Mouse (Mus musculus) lung, embryonic 15.5 days (tissue): ENCODE measurements around the gene Yrdc. TPM values are rescaled to one million over a fixed set of nuclear protein-coding genes. Genes with fewer than 3 reads are reported as not detected.
A peak's percentile ranks its signal among the peaks of the same experiment; 100 is the strongest.

Experiments used
- ATAC-seq: fragments of 200-750 bp; cut with Nextera tagmentation; 2 replicates; pipeline ENCODE4 v1.8.0; 2017; ENCODE audit warnings: moderate number of reproducible peaks, borderline replicate concordance; ENCODE audit not compliant: low FRiP score, low TSS enrichment; ENCODE audit errors: extremely low read depth
- H3K27ac ChIP-seq: fragments of 300-500 bp; sonication (generic); 2 replicates; pipeline ENCODE4 v1.5.1; 2015; ENCODE audit warnings: moderate library complexity, mild to moderate bottlenecking, inconsistent platforms
- H3K27me3 ChIP-seq: fragments of 300-500 bp; sonication (generic); 2 replicates; pipeline ENCODE4 v1.6.1; 2015; ENCODE audit warnings: inconsistent platforms
- H3K36me3 ChIP-seq: fragments of 300-500 bp; sonication (generic); 2 replicates; pipeline ENCODE4 v1.6.1; 2015; ENCODE audit warnings: inconsistent platforms
- H3K4me1 ChIP-seq: fragments of 300-500 bp; sonication (generic); 2 replicates; pipeline ENCODE4 v1.6.1; 2015; ENCODE audit warnings: inconsistent platforms
- H3K4me2 ChIP-seq: fragments of 300-500 bp; sonication (generic); 2 replicates; pipeline ENCODE4 v1.6.1; 2015; ENCODE audit warnings: inconsistent platforms, mild to moderate bottlenecking, moderate library complexity
- H3K4me3 ChIP-seq: fragments of 300-500 bp; sonication (generic); 2 replicates; pipeline ENCODE4 v1.5.1; 2015; ENCODE audit warnings: mild to moderate bottlenecking, inconsistent platforms
- H3K9ac ChIP-seq: fragments of 300-500 bp; sonication (generic); 2 replicates; pipeline ENCODE4 v1.6.1; 2015; ENCODE audit warnings: inconsistent platforms
- H3K9me3 ChIP-seq: fragments of 300-500 bp; sonication (generic); 2 replicates; pipeline ENCODE4 v1.6.1; 2016; ENCODE audit warnings: inconsistent platforms
- WGBS: fragments of 180-500 bp; shearing (Covaris S2); methylation state at CpG from one replicate; pipeline ENCODE4 v1.1.7; 2015; 5-methylcytosine and 5-hydroxymethylcytosine counted together
- polyA plus RNA-seq: library from polyadenylated mRNA; unstranded; fragments of >200 nt; fragmentation: Nextera tagmentation; extraction: Ambion mirVana; gene quantifications from 2 replicates; pipeline ENCODE4 v1.2.1, GENCODE M21; 2015

Gene Yrdc
- polyA plus RNA-seq, 1 experiment from 2014 or later, result 40.5 TPM

DNA sequence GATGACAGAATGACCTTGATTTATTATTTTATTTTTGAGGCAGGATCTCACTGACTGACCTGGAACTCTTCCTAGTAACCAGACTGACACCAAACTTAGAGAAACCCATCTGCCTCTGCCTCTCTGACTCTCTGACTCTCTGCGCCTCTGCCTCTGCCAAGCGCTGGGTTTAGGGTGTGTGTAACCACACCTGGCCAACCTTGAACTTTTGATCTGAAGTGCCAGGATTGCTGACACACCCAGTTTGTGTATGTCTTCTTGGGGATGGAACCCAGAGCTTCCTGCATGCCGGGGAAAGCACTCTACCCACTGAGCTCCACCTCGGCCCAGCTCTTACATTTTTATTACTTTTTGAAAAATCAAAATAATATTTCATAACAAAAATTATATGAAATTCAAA is 31.6 kb upstream of the Yrdc start:
- ATAC-seq, result no peak
- Histone ChIP-seq H3K4me2 (no peak overlapping the region), H3K9ac (no peak overlapping the region), H3K4me1 (peaks cover 7% of the 10 kb centered on the region; the same call in 1 of the 2 replicates), H3K9me3 (no peaks in the 10 kb centered on the region), H3K27me3 (no peaks in the 10 kb centered on the region), H3K36me3 (peaks cover 7% of the 10 kb centered on the region; the same call in 1 of the 2 replicates), H3K27ac (no peak overlapping the region), H3K4me3 (no peak overlapping the region)
- WGBS, result 96% methylated on average over 4 of the region's 4 CpGs

- H3K36me3 ChIP-seq, result peaks cover 35% of the 10 kb centered on the region
These were observed 25.5 kb upstream of the Yrdc start for GRCm38 (mm10) chr4:124824967-124825366.

DNA sequence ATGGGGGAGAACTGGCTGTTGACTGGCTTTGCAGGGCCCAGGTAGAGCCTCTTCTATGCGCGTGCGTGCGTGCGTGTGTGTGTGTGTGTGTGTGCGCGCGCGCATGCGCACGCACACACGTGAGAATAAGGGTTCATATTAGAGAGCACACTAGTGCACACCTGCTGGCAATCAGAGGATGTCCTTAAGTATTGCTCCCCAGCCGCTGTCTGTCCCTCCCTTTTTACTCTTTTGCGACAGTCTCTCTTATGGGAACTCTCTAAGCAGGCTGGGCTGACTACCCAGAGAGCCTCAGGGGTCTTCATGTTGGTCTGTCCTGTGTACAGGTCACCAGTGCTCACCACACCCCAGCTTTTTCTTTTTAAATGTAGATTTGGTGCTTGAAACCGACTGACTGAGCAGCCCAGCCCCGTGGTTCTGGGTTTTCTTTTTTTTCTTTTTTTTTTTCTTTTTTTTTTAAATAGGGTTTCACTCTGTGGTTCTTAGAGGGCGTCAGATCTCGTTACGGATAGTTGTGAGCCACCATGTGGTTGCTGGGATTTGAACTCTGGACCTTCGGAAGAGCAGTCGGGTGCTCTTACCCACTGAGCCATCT is 25.0 kb upstream of the Yrdc start:
- Histone ChIP-seq H3K9ac (no peak overlapping the region), H3K9me3 (no peaks in the 10 kb centered on the region), H3K4me2 (no peak overlapping the region), H3K27me3 (no peaks in the 10 kb centered on the region), H3K27ac (no peak overlapping the region), H3K36me3 (peaks cover 35% of the 10 kb centered on the region), H3K4me3 (no peak overlapping the region), H3K4me1 (no peaks in the 10 kb centered on the region)
- 95% methylated on average over 21 of the region's 21 CpGs for WGBS
- no peak for ATAC-seq

More at GRCm38 (mm10) chr4:124824967-124825366, 25.5 kb upstream of the Yrdc start:
- Histone ChIP-seq H3K4me3 (no peak overlapping the region), H3K9me3 (no peaks in the 10 kb centered on the region), H3K4me1 (no peaks in the 10 kb centered on the region), H3K4me2 (no peak overlapping the region), H3K9ac (no peak overlapping the region), H3K27me3 (no peaks in the 10 kb centered on the region), H3K27ac (no peak overlapping the region)
- no peak for ATAC-seq
- 95% methylated on average over 6 of the region's 6 CpGs for WGBS

- no peaks in the 10 kb centered on the region for H3K27me3 ChIP-seq
These were observed 20.8 kb upstream of the Yrdc start for GRCm38 (mm10) chr4:124829671-124830070.

DNA sequence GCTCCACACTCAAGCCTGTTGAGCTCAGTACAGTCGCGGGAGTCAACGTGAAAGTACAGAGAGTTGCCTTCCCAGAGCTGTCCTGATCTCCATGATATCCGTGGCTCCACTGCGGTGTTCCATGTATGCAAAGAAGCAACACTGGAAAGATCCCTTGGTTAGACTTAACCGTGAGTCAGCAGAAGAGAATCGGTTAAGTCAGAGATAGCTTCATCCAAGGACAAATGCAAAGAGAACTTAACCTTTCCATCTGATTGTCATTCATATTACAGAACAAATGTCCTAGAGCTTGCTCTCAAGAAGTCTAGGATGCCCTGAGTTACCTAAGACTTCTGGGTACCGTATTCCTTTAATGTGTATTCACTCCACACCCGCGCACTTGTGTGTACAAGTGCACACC is 17.7 kb upstream of the Yrdc start:
- Histone ChIP-seq H3K9ac (no peak overlapping the region), H3K4me1 (no peaks in the 10 kb centered on the region), H3K9me3 (no peaks in the 10 kb centered on the region), H3K36me3 (peaks cover 19% of the 10 kb centered on the region; the same call in 1 of the 2 replicates), H3K27ac (no peak overlapping the region), H3K27me3 (no peaks in the 10 kb centered on the region), H3K4me2 (no peak overlapping the region), H3K4me3 (no peak overlapping the region)
- WGBS, result 93% methylated on average over 10 of the region's 10 CpGs
- ATAC-seq, result no peak

More at GRCm38 (mm10) chr4:124829671-124830070, 20.8 kb upstream of the Yrdc start:
- H3K9me3 ChIP-seq, result no peaks in the 10 kb centered on the region
- no peak overlapping the region for H3K9ac ChIP-seq
- no peak for ATAC-seq
- no peak overlapping the region for H3K27ac ChIP-seq
- whole genome bisulfite sequencing, result 61% methylated on average over 5 of the region's 5 CpGs
- H3K4me3 ChIP-seq, result no peak overlapping the region
- H3K4me2 ChIP-seq, result no peak overlapping the region
- peaks cover 37% of the 10 kb centered on the region for H3K36me3 ChIP-seq
- H3K4me1 ChIP-seq, result no peaks in the 10 kb centered on the region

- Histone ChIP-seq H3K4me1 (no peaks in the 10 kb centered on the region), H3K4me3 (no peak overlapping the region), H3K27me3 (no peaks in the 10 kb centered on the region), H3K9me3 (no peaks in the 10 kb centered on the region), H3K27ac (no peak overlapping the region), H3K4me2 (no peak overlapping the region), H3K9ac (no peak overlapping the region), H3K36me3 (peaks cover 42% of the 10 kb centered on the region)
- no peak for ATAC-seq
- 83% methylated on average over 14 of the region's 14 CpGs for WGBS
These were observed 12.3 kb upstream of the Yrdc start for GRCm38 (mm10) chr4:124838035-124838700.

GRCm38 (mm10) chr4:124840998-124841397 is 9.5 kb upstream of the Yrdc start:
- H3K9ac ChIP-seq, result no peak overlapping the region
- H3K36me3 ChIP-seq, result peaks cover 42% of the 10 kb centered on the region
- H3K4me2 ChIP-seq, result no peak overlapping the region
- WGBS, result 93% methylated on average over 1 of the region's 1 CpGs
- H3K4me1 ChIP-seq, result no peaks in the 10 kb centered on the region
- H3K27me3 ChIP-seq, result no peaks in the 10 kb centered on the region
- no peaks in the 10 kb centered on the region for H3K9me3 ChIP-seq
- H3K27ac ChIP-seq, result no peak overlapping the region
- ATAC-seq, result no peak
- no peak overlapping the region for H3K4me3 ChIP-seq

DNA sequence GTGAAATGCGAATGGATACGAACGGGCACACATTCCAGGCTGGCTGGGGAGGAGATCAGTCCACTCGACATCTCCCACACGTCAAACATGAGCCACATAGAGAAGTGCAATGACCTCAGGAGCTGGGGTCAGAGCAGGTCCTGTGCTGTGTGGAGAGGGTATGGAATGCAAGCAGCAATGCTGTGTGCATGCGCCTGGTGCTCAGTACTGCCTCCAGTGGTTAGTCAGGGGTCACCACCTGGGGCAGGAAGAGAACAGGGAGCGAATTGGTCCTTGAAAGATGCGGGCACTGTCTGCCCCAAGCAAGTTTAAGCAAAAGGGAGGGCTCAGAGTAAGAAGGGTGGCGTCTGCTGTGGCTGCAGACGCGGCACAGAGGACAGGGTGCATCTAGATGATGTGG is 7.0 kb upstream of the Yrdc start:
- H3K9me3 ChIP-seq, result no peaks in the 10 kb centered on the region
- no peak overlapping the region for H3K4me2 ChIP-seq
- H3K36me3 ChIP-seq, result peaks cover 33% of the 10 kb centered on the region
- H3K27ac ChIP-seq, result no peak overlapping the region
- H3K27me3 ChIP-seq, result no peaks in the 10 kb centered on the region
- 54% methylated on average over 11 of the region's 11 CpGs for WGBS
- H3K9ac ChIP-seq, result no peak overlapping the region
- ATAC-seq, result 0 out of 2 replicates have a peak, but pooled peaks have one; percentile 30
- H3K4me1 ChIP-seq, result peaks cover 6% of the 10 kb centered on the region
- no peak overlapping the region for H3K4me3 ChIP-seq

GRCm38 (mm10) chr4:124847573-124847972 is 2.9 kb upstream of the Yrdc start:
- Histone ChIP-seq H3K4me1 (peaks cover 24% of the 10 kb centered on the region), H3K9ac (no peak overlapping the region), H3K9me3 (no peaks in the 10 kb centered on the region), H3K4me3 (no peak overlapping the region), H3K27ac (no peak overlapping the region), H3K27me3 (no peaks in the 10 kb centered on the region), H3K4me2 (no peak overlapping the region), H3K36me3 (0 out of 2 replicates have a peak, but pooled peaks cover 4% of the 10 kb centered on the region)
- ATAC-seq, result no peak
- 16% methylated on average over 8 of the region's 8 CpGs for WGBS

GRCm38 (mm10) chr4:124849631-124850260 is 733 bp upstream of the Yrdc start:
- Histone ChIP-seq H3K4me1 (peaks cover 24% of the 10 kb centered on the region), H3K4me3 (peak overlapping the region; percentile 93), H3K9ac (peak overlapping the region; percentile 84), H3K9me3 (no peaks in the 10 kb centered on the region), H3K27ac (peak overlapping the region; percentile 92), H3K36me3 (peaks cover 14% of the 10 kb centered on the region; the same call in 1 of the 2 replicates), H3K4me2 (peak overlapping the region; percentile 74), H3K27me3 (no peaks in the 10 kb centered on the region)
- 1% methylated on average over 24 of the region's 24 CpGs for WGBS
- peak; percentile 24; the same call in 1 of the 2 replicates for ATAC-seq

DNA sequence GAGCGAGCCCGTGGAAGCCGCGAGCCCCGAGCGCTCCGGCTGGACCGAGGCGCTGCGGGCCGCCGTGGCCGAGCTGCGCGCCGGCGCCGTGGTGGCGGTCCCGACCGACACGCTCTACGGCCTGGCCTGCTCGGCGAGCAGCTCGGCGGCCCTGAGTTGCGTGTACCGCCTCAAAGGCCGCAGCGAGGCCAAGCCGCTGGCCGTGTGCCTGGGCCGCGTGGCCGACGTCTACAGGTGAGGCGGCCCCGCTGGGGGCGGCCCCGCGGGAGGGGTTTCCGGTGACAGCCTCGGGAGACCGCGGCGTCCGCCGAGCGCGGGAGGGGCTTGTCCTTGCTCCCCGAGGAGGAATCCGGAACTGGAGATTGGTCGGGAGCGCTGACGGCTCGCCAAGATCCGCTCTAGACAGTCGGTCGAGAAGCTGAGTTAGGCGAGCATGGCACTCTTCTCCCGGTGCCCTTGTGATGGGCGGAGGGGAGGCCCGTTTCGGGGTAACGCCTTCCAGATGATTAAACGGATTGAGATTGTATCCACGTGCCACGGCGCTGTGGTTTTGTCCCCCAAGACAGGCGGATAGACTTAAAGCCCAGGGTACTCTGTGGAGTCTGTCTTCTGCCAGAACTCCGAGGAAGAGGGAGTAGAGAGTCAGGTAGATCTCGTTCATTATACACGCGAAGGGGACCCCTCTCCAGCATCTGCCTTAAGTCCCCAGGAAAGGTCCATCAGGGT is 617 bp downstream of the Yrdc start, which contains the start of gene 1110065P20Rik:
1110065P20Rik (minus strand) TSS at position 264 of the 726 bp plus-strand sequence.
- H3K27me3 ChIP-seq, result no peaks in the 10 kb centered on the region
- H3K9ac ChIP-seq, result peak within 1 kb of the TSS; percentile 84
- WGBS, result under 1% methylated on average over 75 of the region's 75 CpGs
- peak; percentile 71 for ATAC-seq
- peak within 1 kb of the TSS; percentile 93 for H3K4me3 ChIP-seq
- H3K4me2 ChIP-seq, result peak within 1 kb of the TSS; percentile 83
- peak within 1 kb of the TSS; percentile 92 for H3K27ac ChIP-seq
- H3K36me3 ChIP-seq, result peaks cover 15% of the 10 kb centered on the region; the same call in 1 of the 2 replicates
- peaks cover 24% of the 10 kb centered on the region for H3K4me1 ChIP-seq
- H3K9me3 ChIP-seq, result no peaks in the 10 kb centered on the region
